Mouse (Mus musculus): ENCODE data around the gene Sergef.
A peak's percentile ranks its signal among the peaks of the same experiment; 100 is the strongest.

The Sergef gene

GRCm38 (mm10) chr7:46400346-46400745, 239.3 kb downstream of the Sergef start:
- no peak for DNase-seq

- DNase-seq = no peak
Observed at GRCm38 (mm10) chr7:46399676-46400075, 239.9 kb downstream of the Sergef start.

DNA sequence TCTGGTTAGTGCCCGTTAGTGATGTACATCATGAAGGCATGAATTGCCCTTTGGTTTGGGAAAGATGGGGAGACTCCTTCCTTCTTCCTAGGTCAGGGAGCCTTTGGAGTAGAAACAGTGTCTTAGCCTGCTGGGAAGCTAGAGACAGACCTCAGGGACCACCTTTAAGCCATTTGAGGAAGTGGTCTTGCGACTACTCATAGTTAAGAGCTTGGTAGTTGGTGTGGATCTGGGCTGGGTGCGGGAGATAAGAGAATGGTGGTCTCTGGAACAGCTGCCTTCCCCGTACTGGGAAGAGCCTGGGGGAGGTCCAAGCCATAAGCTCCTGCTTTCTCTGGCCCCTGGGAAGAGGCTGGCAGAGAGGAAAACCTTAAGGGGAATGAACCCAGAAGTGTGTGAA, 241.0 kb downstream of the Sergef start:
- DNase-seq = no peak

GRCm38 (mm10) chr7:46397732-46398333, 241.8 kb downstream of the Sergef start:
- no peak for DNase-seq

GRCm38 (mm10) chr7:46396928-46397731, 242.5 kb downstream of the Sergef start:
- no peak for DNase-seq

GRCm38 (mm10) chr7:46396231-46396927, 243.2 kb downstream of the Sergef start, which contains the start of gene Kcnc1:
Gene Kcnc1, plus strand, starts transcription at chr7:46396497.
- peak; percentile 23 to 28 for DNase-seq

DNA sequence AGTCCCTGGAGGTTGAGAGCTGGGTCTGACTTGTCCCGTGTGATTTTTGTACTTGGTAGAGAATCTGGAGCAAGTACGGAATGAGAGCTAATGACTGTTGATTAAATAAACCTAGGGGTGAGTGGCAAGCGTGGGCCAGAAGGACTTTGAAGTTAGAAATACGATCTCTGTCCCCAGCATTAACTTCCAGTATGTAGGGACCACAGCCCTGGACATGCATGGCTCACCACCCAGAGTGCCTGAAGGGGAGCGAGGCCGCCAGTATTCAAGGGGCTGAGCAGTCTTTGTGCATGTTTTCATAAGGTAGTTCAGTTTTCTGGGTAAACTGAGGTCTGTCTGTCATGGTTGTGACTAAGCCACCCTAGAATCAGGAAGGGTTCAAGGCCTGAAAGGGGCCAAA, 244.0 kb downstream of the Sergef start:
- DNase-seq = no peak

DNA sequence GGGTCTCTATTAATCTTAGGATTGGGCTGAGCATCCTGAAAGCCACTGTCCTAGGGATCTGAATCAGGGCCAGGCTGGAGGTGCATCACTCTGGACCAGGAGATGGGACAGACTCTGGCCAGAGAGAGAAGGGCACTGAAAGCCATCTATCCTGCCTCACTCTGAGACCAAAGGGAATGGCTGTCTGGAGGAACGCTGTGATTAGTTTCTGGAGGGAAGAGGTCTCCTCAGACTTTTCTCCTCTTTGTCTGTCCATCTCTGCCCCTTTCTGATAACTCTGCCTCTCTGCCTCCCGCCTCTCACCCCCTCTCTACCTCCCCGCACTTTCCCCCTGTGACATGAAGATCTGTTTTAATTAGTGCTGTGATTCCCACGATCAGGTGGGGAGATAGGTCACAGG, 244.7 kb downstream of the Sergef start:
- no peak for DNase-seq

GRCm38 (mm10) chr7:46393718-46394511, 245.7 kb downstream of the Sergef start:
- DNase-seq = no peak
